Mouse (Mus musculus) NIH3T3 (cell line): ENCODE measurements around the gene Gm36079.
"Not testable (repeated sequence)": the region's sequence is repeated elsewhere in the genome, so short reads cannot be mapped to it uniquely, and the experiment has no call there.

Experiments used
- DNase-seq: peaks from one replicate; pipeline ENCODE4 v3.0.0-alpha.2; 2012; ENCODE audit warnings: low read depth

Gene Gm36079

DNA sequence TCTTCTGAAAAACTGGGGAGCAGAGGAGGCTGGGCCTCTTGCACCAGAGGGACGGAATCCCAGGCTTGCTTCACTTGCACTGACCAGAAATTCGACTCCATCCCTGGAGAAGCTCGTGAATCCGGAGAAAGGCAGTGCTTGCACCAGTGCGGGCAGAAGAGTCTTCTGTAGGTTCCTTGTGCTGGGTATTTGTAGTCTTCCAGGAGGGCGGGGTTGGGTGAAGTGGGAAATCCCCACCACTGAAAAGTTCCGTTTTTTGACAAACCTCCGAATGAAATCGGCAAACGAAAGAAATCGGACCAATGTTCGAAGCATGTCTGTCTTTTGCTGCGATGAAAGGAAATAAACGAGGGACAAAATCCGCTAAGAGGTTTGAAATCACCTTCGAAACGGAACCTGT lies at the start of gene Gm36079:
Gene Gm36079 (minus strand): TSS at position 101 of the 400 bp plus-strand sequence.
- not testable (repeated sequence) for DNase-seq

DNA sequence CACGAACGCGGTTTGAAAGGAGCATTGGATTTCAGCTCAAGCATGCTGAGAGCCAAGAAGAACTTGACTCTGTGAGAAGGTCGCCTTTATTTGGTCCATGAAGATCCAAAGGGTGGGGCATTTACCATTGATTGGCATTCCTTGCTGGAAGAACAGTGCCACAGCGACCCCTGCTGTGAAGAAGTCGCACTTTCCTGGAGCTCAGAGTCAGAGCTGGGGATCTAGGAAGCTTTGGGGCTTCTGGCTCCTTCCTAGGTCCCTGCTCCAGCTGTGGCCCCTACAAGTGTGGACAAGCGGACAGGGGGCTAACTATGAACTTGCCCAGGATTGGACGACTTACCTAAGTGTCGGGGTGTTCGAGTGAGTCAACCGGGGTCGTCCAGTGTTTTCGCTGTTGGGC lies 44.1 kb upstream of the Gm36079 start:
- DNase-seq, result not testable (repeated sequence)

DNA sequence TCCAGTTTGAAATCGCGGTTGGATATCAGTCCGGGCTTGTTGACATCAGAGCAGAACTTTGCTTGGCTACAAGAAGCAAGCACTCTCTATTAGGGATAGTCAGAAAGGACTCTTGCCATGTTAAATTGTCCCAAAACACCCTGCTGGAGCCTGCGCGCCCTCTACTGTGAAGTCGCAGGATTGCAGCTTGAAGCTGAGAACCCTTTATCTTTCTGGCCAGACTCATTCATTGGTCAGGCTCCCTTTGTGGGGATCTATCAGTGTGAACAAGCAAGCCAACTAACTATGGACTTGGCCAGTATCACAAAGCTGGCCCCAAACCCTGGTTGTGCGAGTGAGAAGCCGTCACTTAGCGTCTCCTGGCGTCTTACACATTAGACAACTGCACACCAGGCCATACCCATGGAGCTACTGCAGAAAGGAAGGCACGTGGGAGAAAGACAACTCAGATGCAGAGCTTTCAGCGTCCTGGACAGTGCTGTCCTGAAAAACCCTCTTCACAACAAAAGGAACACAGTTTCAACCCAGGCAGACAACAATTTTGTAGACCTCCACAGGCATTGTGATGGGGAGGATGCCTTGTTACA lies 43.3 kb upstream of the Gm36079 start:
- DNase-seq, result not testable (repeated sequence)

DNA sequence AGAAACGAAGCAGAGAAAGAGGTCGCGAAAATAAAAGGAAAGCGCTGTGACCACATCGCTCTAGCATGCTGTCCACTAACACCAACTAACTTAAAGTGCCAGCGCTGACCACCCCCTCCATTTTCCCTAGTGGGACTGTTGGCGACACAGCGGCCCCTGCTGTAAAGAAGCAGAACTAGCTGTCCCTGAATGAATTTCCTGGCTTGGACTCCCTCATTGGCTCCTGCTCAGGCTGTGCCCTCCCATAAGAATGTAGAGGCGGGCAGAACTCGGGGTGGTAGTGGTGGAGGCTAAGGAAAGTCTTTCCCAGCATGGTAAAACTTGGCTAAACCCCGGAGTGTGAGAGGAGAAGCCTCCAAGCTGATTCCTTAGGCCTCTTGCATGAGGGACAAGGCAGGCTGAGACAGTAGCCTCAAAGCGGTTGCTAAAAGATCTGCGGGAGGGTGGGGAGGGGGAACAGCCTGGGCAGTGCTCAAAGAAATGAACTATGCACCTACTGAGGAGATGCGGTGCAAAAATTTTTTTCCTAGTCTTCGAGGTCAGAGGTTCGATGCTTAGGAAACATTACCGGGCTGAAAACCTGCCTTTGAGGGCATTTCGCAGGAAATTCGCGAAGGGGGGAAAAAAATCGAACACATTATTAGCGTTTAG lies 36.8 kb upstream of the Gm36079 start:
- not testable (repeated sequence) for DNase-seq

DNA sequence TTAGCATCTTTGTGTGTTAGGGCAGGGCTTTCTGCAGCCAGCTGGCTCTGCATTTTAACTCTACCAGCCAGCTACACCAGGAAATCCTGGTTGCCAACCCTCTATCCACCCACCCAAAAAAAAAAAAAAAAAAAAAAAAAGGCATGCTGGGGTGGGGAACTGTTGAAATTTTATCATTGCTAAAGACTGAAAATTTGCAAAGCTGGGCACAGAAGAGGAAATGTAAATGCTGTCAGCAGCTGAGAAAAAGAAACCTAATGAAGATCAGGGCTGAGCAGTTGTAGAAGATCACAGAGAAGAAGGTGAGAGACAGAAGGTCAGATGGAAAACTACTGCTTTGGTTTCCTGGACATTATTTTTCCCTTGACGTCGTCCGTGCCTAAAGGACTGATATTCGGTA lies 36.1 kb upstream of the Gm36079 start:
- DNase-seq, result not testable (repeated sequence)

DNA sequence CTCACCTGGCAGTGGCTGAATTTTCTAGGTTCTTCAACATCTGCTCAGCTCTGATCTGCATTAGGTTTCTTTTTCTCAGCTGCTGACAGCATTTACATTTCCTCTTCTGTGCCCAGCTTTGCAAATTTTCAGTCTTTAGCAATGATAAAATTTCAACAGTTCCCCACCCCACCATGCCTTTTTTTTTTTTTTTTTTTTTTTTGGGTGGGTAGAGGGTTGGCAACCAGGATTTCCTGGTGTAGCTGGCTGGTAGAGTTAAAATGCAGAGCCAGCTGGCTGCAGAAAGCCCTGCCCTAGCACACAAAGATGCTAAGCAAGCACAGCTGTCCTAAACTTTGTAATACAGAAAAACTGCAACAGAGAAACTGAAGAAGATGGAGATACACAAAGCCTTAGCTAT lies 25.3 kb upstream of the Gm36079 start, which contains the start of gene Gm21188:
Gene Gm21188 (minus strand): TSS at position 110 of the 400 bp plus-strand sequence.
- DNase-seq, result not testable (repeated sequence)

DNA sequence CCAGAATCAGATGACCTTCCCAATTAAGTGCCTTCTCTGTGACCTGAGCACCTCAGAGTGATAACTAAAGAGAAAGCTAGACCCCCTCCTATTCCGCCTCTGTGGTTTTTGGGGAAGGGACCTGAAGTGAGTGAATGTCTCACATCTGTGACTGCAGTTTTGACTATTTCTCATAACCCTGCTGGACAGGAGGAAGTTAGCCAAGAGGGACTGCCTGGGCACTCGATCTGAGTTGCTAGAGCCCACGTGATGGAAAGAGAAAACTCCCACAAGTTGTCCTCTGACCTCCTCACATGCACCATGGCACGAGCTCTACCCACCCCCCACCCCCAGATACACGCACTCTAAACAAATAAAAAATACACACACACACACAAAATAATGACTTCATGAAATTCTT lies 21.8 kb upstream of the Gm36079 start:
- not testable (repeated sequence) for DNase-seq

DNA sequence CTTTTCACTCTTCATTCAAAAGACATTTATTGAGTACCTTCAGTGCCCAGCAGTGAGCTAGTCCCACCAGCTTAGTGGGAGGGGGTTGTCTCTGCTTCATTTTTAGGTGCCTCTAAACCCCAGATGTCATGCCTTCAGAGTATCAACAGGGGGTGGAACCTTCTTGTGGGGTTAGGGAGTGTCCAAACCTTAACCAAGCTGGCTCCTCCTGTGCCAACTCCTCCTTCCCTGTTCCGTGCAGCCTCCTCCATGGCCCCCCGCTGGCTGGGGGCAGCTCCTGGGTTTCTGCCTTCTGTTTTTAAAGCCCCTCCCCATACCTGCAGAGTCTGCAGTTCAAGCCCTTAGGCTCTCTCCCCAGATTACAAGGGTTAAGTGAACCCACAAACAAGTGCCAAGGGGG lies 21.4 kb upstream of the Gm36079 start:
- not testable (repeated sequence) for DNase-seq

DNA sequence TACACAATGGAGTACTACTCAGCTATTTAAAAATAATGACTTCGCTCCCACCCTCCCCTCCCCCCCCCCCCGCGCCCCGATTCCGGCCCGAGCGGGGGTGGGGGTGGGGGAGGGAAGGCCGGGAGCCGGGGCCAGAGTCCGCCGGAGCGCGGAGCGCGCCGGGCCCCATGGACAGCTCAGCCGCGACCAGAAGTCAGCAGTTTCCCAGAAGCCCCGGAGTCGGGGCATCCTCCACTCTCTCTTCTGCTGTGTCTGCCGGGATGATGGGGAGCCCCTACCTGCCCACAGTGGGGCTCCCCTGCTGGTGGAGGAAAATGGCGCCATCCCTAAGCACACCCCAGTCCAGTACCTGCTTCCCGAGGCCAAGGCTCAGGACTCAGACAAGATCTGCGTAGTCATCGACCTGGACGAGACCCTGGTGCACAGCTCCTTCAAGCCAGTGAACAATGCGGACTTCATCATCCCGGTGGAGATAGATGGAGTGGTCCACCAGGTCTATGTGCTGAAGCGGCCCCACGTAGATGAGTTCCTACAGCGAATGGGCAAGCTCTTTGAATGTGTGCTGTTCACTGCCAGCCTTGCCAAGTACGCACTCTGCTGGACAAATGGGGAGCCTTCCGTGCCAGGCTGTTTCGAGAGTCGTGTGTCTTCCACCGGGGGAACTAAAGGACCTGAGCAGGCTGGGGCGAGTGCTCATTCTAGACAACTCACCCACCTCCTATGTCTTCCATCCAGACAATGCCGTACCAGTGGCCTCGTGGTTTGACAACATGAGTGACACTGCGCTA lies 19.8 kb upstream of the Gm36079 start:
- not testable (repeated sequence) for DNase-seq

DNA sequence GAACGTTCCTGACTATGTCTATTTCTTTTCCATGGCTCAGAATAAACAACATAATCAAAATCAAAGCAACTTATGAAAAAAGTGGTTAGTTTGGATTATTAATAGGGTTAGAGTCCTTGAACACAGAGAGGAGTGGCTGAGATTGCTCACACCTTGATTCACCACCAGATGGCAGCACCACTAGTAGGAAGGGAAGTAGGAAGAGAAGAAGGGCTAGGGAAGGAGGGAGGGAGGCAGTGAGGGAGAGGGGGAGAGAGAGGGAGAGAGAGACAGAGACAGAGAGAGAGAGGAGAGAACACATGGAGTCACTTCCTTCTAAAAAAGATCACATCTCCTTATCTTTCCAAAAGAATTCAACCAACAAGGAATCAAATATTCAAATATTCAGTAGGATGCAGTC lies 14.3 kb upstream of the Gm36079 start:
- DNase-seq, result peak; percentile 31

DNA sequence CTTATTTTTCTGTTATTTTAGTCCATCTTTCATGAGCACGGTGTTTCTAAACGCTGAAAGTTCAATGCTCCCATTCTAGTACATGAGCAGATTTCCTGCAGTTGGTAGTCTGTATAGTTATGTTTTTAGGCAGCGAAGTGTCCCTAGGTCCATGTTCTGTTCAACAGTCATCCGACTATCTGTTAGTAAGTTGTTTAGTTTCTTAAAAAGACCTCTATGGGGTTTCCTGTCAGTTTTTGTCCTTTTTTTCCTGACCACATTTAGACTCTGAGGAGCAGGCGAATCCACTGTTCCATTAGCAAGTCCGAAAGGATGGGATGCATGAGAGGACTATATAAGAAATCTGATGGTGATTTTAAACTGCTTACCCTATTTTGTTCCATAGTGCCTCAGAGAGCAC lies 11.1 kb upstream of the Gm36079 start:
- DNase-seq, result not testable (repeated sequence)

DNA sequence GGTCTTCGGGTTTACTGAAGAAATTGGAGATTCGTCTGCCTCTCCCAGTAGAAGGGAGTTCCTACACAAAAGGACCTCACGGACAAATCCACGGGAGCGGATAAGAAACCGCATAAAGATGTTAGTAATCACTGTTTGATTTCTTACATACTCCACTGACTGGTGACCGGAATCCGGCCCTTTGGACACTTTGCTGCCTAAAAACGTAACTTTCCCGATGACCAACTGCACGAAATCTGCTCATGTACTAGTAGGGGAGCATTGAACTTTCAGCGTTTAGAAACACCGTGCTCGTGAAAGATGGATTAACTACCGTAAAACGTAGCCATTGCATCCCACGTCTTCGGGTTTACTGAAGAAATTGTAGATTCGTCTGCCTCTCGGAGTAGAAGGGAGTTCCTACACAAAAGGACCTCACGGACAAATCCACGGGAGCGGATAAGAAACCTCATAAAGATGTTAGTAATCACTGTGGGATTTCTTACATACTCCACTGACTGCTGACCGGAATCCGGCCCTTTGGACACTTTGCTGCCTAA lies 9.8 kb upstream of the Gm36079 start:
- not testable (repeated sequence) for DNase-seq

DNA sequence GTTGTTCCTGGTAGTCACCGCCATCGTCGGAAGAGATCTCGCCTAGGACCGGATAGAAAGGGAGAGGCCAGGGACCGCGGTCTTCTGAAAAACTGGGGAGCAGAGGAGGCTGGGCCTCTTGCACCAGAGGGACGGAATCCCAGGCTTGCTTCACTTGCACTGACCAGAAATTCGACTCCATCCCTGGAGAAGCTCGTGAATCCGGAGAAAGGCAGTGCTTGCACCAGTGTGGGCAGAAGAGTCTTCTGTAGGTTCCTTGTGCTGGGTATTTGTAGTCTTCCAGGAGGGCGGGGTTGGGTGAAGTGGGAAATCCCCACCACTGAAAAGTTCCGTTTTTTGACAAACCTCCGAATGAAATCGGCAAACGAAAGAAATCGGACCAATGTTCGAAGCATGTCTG lies 8.3 kb upstream of the Gm36079 start:
- not testable (repeated sequence) for DNase-seq

DNA sequence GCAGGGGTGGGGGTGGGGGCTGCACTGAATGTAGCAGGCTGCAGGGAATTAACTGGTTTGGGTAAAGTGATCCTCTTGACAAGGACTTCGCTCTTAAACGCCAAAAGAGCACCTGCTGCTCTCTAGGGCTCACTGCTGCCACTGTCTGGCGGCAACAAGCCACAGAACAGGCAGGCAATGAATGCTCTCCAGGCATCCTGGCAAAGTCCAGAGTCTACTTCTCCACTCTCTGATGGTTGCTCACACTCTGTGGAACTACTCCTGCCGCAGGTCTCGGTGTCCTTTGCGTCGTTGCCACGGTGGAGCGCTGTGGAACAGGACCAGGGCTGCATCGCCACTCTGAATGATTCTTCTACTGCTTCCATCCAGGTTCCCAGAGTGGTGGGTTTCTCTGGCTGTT lies 7.8 kb upstream of the Gm36079 start:
- not testable (repeated sequence) for DNase-seq

DNA sequence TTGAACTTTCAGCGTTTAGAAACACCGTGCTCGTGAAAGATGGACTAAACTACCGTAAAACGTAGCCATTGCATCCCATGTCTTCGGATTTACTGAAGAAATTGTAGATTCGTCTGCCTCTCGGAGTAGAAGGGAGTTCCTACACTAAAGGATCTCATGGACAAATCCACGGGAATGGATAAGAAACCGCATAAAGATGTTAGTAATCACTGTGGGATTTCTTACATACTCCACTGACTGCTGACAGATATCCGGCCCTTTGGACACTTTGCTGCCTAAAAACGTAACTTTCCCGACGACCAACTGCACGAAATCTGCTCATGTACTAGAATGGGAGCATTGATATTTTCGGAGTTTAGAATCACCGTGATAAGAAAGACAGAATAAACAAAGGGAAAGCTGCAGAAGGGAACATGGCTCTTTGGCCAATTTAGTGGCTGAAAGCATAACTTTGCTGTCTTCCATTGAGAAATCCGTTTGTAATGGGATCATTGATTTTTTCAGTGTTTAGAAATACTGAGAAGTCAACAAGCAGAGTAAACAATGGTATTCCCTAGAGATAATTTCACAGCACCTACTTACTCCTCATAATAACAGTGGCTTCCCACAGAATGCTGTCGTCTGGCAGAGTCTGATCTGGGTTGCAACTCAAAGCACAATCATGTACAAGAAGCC lies 6.8 kb upstream of the Gm36079 start:
- DNase-seq, result not testable (repeated sequence)

DNA sequence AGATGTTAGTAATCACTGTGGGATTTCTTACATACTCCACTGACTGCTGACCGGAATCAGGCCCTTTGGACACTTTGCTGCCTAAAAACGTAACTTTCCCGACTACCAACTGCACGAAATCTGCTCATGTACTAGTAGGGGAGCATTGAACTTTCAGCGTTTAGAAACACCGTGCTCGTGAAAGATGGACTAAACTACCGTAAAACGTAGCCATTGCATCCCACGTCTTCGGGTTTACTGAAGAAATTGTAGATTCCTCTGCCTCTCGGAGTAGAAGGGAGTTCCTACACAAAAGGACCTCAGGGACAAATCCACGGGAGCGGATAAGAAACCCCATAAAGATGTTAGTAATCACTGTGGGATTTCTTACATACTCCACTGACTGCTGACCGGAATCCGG lies 4.9 kb upstream of the Gm36079 start:
- not testable (repeated sequence) for DNase-seq

DNA sequence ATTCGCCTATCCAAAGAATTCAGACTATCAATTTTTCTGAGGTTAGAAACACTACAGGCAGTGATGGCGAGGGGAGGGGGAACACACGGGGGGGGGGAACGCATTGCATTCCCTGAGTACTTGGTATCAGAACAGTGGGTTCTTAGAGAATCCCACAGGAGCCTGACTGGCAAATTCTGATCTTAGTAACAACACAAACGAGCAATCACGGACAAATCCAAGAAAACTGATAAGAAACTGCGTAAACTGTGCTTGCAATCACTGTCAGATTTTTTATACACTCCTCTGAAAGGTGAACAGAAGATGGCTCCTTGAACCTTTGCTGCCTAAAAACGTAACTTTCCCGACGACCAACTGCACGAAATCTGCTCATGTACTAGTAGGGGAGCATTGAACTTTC lies 557 bp upstream of the Gm36079 start:
- not testable (repeated sequence) for DNase-seq

DNA sequence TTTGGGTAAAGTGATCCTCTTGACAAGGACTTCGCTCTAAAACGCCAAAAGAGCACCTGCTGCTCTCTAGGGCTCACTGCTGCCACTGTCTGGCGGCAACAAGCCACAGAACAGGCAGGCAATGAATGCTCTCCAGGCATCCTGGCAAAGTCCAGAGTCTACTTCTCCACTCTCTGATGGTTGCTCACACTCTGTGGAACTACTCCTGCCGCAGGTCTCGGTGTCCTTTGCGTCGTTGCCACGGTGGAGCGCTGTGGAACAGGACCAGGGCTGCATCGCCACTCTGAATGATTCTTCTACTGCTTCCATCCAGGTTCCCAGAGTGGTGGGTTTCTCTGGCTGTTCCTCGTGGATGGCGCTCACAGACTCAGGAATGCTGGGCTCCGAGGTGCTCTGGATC lies 438 bp downstream of the Gm36079 start:
- DNase-seq, result not testable (repeated sequence)

DNA sequence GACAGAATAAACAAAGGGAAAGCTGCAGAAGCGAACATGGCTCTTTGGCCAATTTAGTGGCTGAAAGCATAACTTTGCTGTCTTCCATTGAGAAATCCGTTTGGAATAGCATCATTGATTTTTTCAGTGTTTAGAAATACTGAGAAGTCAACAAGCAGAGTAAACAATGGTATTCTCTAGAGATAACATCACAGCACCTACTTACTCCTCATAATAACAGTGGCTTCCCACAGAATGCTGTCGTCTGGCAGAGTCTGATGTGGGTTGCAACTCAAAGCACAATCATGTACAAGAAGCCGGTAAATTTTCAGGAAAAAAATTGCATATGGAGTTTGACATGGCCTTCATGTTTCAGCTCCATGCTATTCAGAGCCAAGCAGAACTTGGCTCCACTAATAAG lies 1.2 kb downstream of the Gm36079 start:
- DNase-seq, result not testable (repeated sequence)

DNA sequence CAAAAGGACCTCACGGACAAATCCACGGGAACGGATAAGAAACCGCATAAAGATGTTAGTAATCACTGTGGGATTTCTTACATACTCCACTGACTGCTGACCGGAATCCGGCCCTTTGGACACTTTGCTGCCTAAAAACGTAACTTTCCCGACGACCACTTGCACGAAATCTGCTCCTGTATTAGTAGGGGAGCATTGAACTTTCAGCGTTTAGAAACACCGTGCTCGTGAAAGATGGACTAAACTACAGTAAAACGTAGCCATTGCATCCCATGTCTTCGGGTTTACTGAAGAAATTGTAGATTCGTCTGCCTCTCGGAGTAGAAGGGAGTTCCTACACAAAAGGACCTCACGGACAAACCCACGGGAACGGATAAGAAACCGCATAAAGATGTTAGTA lies 1.8 kb downstream of the Gm36079 start:
- DNase-seq, result not testable (repeated sequence)

DNA sequence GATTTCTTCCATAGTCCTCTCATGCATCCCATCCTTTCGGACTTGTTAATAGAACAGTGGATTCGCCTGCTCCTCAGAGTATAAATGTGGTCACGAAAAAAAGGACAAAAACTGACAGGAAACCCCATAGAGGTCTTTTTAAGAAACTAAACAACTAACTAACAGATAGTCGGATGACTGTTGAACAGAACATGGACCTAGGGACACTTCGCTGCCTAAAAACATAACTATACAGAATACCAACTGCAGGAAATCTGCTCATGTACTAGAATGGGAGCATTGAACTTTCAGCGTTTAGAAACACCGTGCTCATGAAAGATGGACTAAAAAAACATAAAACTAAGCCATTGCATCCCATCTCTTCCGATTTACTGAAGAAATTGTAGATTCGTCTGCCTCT lies 2.2 kb downstream of the Gm36079 start:
- DNase-seq, result not testable (repeated sequence)

DNA sequence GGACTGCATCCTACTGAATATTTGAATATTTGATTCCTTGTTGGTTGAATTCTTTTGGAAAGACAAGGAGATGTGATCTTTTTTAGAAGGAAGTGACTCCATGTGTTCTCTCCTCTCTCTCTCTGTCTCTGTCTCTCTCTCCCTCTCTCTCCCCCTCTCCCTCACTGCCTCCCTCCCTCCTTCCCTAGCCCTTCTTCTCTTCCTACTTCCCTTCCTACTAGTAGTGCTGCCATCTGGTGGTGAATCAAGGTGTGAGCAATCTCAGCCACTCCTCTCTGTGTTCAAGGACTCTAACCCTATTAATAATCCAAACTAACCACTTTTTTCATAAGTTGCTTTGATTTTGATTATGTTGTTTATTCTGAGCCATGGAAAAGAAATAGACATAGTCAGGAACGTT lies 5.3 kb downstream of the Gm36079 start:
- DNase-seq, result peak; percentile 21
